In the genomic region with DNA sequence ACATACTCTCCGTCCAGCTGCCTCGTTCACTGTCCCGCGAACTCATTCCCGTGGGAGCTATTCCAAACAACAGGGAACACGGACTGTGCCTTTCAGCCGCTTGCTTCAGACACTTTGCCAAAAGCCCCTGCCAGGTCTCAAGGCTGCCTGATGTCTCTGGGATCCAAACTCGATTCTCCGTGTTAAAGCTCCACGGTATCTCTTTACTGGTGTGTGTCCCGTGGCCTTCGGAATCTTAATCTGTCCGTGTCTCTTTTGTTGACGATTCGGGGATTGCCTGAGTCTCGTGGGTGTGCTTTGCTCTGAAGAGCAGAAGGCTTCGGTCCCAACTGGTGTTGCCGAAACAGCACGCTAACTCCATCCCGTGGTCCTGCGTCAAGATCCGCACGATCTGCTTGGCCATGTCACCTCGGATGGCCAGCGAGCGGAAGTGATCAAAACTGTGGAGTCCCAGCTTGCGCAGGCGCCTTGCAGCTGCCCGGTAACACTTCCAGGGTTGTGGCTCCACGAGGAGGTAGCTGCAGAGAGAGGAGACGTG, we compare ENCODE assay signal across 8 mouse cellular contexts. TPM values are rescaled to one million over a fixed set of nuclear protein-coding genes. Genes with fewer than 3 reads are reported as not detected.
DNase-seq lines count a peak whose midpoint lies in the region; ATAC-seq and TF ChIP-seq lines count a peak whose summit lies in the region.

No protein-coding gene starts in this region.

- H3K4me1 ChIP-seq in intestine, embryonic 15.5 days (replicated peaks), result peaks cover 9% of the 10 kb centered on the region; the same call in 1 of the 2 replicates

- ATAC-seq in monocyte, adult 5-6 weeks (replicated peaks; ENCODE audit: insufficient number of reproducible peaks, low FRiP score, low TSS enrichment, poor library complexity, severe bottlenecking), result no peak
- no peak for ATAC-seq in intestine, embryonic 15.5 days

- no peak for TF ChIP-seq CTCF in left cerebral cortex, adult 2 months (IDR thresholded peaks at IDR 0.05)

- H3K9me3 ChIP-seq in intestine, embryonic 15.5 days, result no peaks in the 10 kb centered on the region

- H3K36me3 ChIP-seq in intestine, embryonic 15.5 days, result no peaks in the 10 kb centered on the region

- H3K4me2 ChIP-seq in intestine, embryonic 15.5 days (replicated peaks), result no peak overlapping the region

- H3K27me3 ChIP-seq in intestine, embryonic 15.5 days (replicated peaks), result no peaks in the 10 kb centered on the region

- DNase-seq in left cerebral cortex, adult 2 months (ENCODE audit: extremely low spot score in 1 of 2, low spot score in 2 of 2), result no peak
- no peak for DNase-seq in left cerebral cortex, adult 9 months (ENCODE audit: low spot score in 2 of 2)
- peak; percentile 80 to 82 for DNase-seq in cerebellum, adult 18-20 months
- DNase-seq in gastrocnemius, postnatal 36 days, result peak; percentile 43 to 53
- peak; percentile 54 for DNase-seq in kidney, postnatal 10 days
- no peak for DNase-seq in T-cell, adult 2 months (ENCODE audit: low spot score)

- no peak overlapping the region for H3K9ac ChIP-seq in intestine, embryonic 15.5 days

- intact Hi-C loops in left cerebral cortex, adult 2 months (cut with DNase I), result loop anchor here (1.0 to 5.0 kb wide), 2 partner anchors 54 to 153 kb away; no protein-coding TSS in a partner anchor
- intact Hi-C loops in gastrocnemius, postnatal 36 days (cut with DNase I), result loop anchor here (1.0 to 2.0 kb wide), 2 partner anchors 54 to 153 kb away; no protein-coding TSS in a partner anchor

- whole genome bisulfite sequencing in intestine, embryonic 15.5 days, result 86% methylated on average over 31 of the region's 31 CpGs

- H3K27ac ChIP-seq in left cerebral cortex, adult 2 months, result peak overlapping the region; percentile 67; the same call in 1 of the 2 replicates
- no peak overlapping the region for H3K27ac ChIP-seq in intestine, embryonic 15.5 days

- H3K4me3 ChIP-seq in left cerebral cortex, adult 2 months, result no peak overlapping the region
- H3K4me3 ChIP-seq in intestine, embryonic 15.5 days (replicated peaks), result no peak overlapping the region

RNA-seq across cellular contexts. Expression of gene Bcdin3d, which starts 4.2 kb away (rescaled TPM):
- total RNA-seq in left cerebral cortex, adult 2 months (2021), result 1 to 10 TPM; 3.7 to 5.4 TPM
- total RNA-seq in gastrocnemius, postnatal 36 days (2021), result 1 to 10 TPM; 3.0 to 3.5 TPM
- 6.8 to 12.5 TPM (median 7.3 TPM) in 3 replicates for total RNA-seq in monocyte, adult 5-6 weeks (2017)
- 13.2 and 15.6 TPM in 2 replicates for polyA plus RNA-seq in intestine, embryonic 15.5 days (2015; fragmentation: Nextera tagmentation; extraction: Ambion mirVana)

RNA-seq across cellular contexts. Expression of gene Nckap5l, which starts 12.7 kb away (rescaled TPM):
- 10 to 100 TPM; 19.2 to 21.3 TPM for total RNA-seq in left cerebral cortex, adult 2 months (2021)
- 1 to 10 TPM; 3.6 to 4.0 TPM for total RNA-seq in gastrocnemius, postnatal 36 days (2021)
- total RNA-seq in monocyte, adult 5-6 weeks (2017), result 1.2 to 3.4 TPM (median 1.2 TPM) in 3 replicates
- 4.7 and 5.9 TPM in 2 replicates for polyA plus RNA-seq in intestine, embryonic 15.5 days (2015; fragmentation: Nextera tagmentation; extraction: Ambion mirVana)

RNA-seq across cellular contexts. Expression of gene Faim2, which starts 57.7 kb away (rescaled TPM):
- total RNA-seq in left cerebral cortex, adult 2 months (2021), result 100 to 1,000 TPM; 421 to 422 TPM
- under 1 TPM; 0.05 to 0.26 TPM for total RNA-seq in gastrocnemius, postnatal 36 days (2021)
- 0.11 TPM in 1 of 3 replicates, not detected in the others for total RNA-seq in monocyte, adult 5-6 weeks (2017)
- 0.60 and 0.61 TPM in 2 replicates for polyA plus RNA-seq in intestine, embryonic 15.5 days (2015; fragmentation: Nextera tagmentation; extraction: Ambion mirVana)

Comparison
In these comparisons a context has a peak if more than half of its experiments do, and no peak if none do; other contexts are left out.
1. DNase-seq: peak in cerebellum, adult 18-20 months (2 of 2), gastrocnemius, postnatal 36 days (2 of 2) and kidney, postnatal 10 days (single experiment); none in left cerebral cortex, adult 2 months (0 of 2), left cerebral cortex, adult 9 months (0 of 2) and T-cell, adult 2 months (single experiment).
2. RNA of gene Faim2, which starts 57.7 kb away (total RNA-seq): 421 to 422 TPM in left cerebral cortex, adult 2 months; 0.05 to 0.26 TPM in gastrocnemius, postnatal 36 days and 0.11 TPM in monocyte, adult 5-6 weeks; every median in the first group is over 100 times any median in the second.